Mouse (Mus musculus) lung, adult 2 months (tissue): ENCODE measurements around the gene Rybp.

Experiments
- CTCF ChIP-seq: fragments of 200-500 bp; IDR thresholded peaks from 2 replicates; pipeline ENCODE4 v1.5.1; 2011; ENCODE audit warnings: mild to moderate bottlenecking, low read length, control low read depth; ENCODE audit not compliant: insufficient read depth
- POLR2A ChIP-seq: fragments of 200-500 bp; IDR thresholded peaks from 2 replicates; pipeline ENCODE4 v1.6.1; 2011; ENCODE audit warnings: low read depth, mild to moderate bottlenecking, control low read depth, low read length, borderline replicate concordance; ENCODE audit errors: extremely low read depth

GRCm38 (mm10) chr6:100259607-100260006 lies 27.7 kb downstream of the Rybp start:
- TF ChIP-seq CTCF (no peak), POLR2A (no peak)
